In genomic region chr12:106626786-106627185, GRCm38 (mm10) we compare ENCODE assay signal across 30 mouse cellular contexts.
DNase-seq lines count a peak whose midpoint lies in the region; ATAC-seq lines count a peak whose summit lies in the region.
"Had no signal": no experiment of that assay in that cellular context is flagged by ENCODE, and none has a peak within 500 bp of the region (broad histone marks: within the 10 kb centered on the region; RNA-seq: fewer than 3 reads in every experiment).

No protein-coding gene starts in this region.

- intact Hi-C loops in heart, postnatal 14 days (cut with DNase I) = no loop called here

- no peak for ATAC-seq in hindbrain, embryonic 14.5 days (ENCODE audit: low FRiP score)
- ATAC-seq in hindbrain, embryonic 16.5 days = no peak
- peak; percentile 50; the same call in 1 of the 2 replicates for ATAC-seq in midbrain, embryonic 15.5 days (replicated peaks)
- ATAC-seq in kidney, embryonic 14.5 days (ENCODE audit: low FRiP score, low TSS enrichment) = no peak
- ATAC-seq: activated CD4-positive, CD25-positive, alpha-beta regulatory T cell, adult 4 months; intestine, embryonic 16.5 days had no signal

- no peaks in the 10 kb centered on the region for H3K4me1 ChIP-seq in heart, embryonic 10.5 days
- no peaks in the 10 kb centered on the region for H3K4me1 ChIP-seq in hindbrain, embryonic 14.5 days (replicated peaks; ENCODE audit: control insufficient read depth, insufficient read depth, low read length)
- H3K4me1 ChIP-seq in hindbrain, embryonic 16.5 days (ENCODE audit: control insufficient read depth, insufficient read depth, low read depth, low read length) = peaks cover 2% of the 10 kb centered on the region; the same call in 1 of the 2 replicates
- peaks cover 8% of the 10 kb centered on the region; the same call in 1 of the 2 replicates for H3K4me1 ChIP-seq in midbrain, embryonic 15.5 days
- H3K4me1 ChIP-seq in kidney, embryonic 14.5 days (ENCODE audit: control insufficient read depth, insufficient read depth, low read length) = no peaks in the 10 kb centered on the region
- H3K4me1 ChIP-seq: heart, embryonic 12.5 days; neural tube, embryonic 12.5 days had no signal

- no peaks in the 10 kb centered on the region for H3K27me3 ChIP-seq in heart, embryonic 10.5 days (ENCODE audit: insufficient read depth, poor library complexity, severe bottlenecking)
- H3K27me3 ChIP-seq in hindbrain, embryonic 14.5 days (ENCODE audit: control insufficient read depth, insufficient read depth, low read length) = no peaks in the 10 kb centered on the region
- no peaks in the 10 kb centered on the region for H3K27me3 ChIP-seq in hindbrain, embryonic 16.5 days (replicated peaks; ENCODE audit: control insufficient read depth, insufficient read depth, low read length)
- H3K27me3 ChIP-seq in midbrain, embryonic 15.5 days (replicated peaks) = no peaks in the 10 kb centered on the region
- no peaks in the 10 kb centered on the region for H3K27me3 ChIP-seq in kidney, embryonic 14.5 days (ENCODE audit: control insufficient read depth, insufficient read depth, low read length)
- H3K27me3 ChIP-seq: CH12.LX; heart, embryonic 12.5 days; neural tube, embryonic 12.5 days had no signal

- H3K9ac ChIP-seq in hindbrain, embryonic 14.5 days = no peak overlapping the region
- H3K9ac ChIP-seq in hindbrain, embryonic 16.5 days (ENCODE audit: low read depth, low read length) = no peak overlapping the region
- H3K9ac ChIP-seq in midbrain, embryonic 15.5 days = no peak overlapping the region
- no peak overlapping the region for H3K9ac ChIP-seq in kidney, embryonic 14.5 days (ENCODE audit: low read depth, low read length)
- H3K9ac ChIP-seq: heart, embryonic 12.5 days; liver, embryonic 14.5 days; neural tube, embryonic 12.5 days had no signal

- WGBS in heart, embryonic 10.5 days = 69% methylated on average over 15 of the region's 15 CpGs
- 25% methylated on average over 15 of the region's 15 CpGs for WGBS in hindbrain, embryonic 14.5 days
- WGBS in hindbrain, embryonic 16.5 days = 28% methylated on average over 15 of the region's 15 CpGs
- 17% methylated on average over 15 of the region's 15 CpGs for WGBS in midbrain, embryonic 15.5 days
- WGBS in kidney, embryonic 14.5 days = 77% methylated on average over 15 of the region's 15 CpGs

- no peak overlapping the region for H3K4me3 ChIP-seq in heart, embryonic 10.5 days
- no peak overlapping the region for H3K4me3 ChIP-seq in hindbrain, embryonic 14.5 days (replicated peaks; ENCODE audit: low read length)
- no peak overlapping the region for H3K4me3 ChIP-seq in hindbrain, embryonic 16.5 days (ENCODE audit: low read length)
- no peak overlapping the region for H3K4me3 ChIP-seq in midbrain, embryonic 15.5 days
- no peak overlapping the region for H3K4me3 ChIP-seq in kidney, embryonic 14.5 days (ENCODE audit: low read length)
- H3K4me3 ChIP-seq: heart, embryonic 12.5 days; myocyte; neural tube, embryonic 12.5 days had no signal

- no peak overlapping the region for H3K27ac ChIP-seq in heart, embryonic 10.5 days
- peak overlapping the region; percentile 40 for H3K27ac ChIP-seq in hindbrain, embryonic 14.5 days
- H3K27ac ChIP-seq in hindbrain, embryonic 16.5 days (ENCODE audit: low read depth, low read length) = no peak overlapping the region
- H3K27ac ChIP-seq in midbrain, embryonic 15.5 days = peak overlapping the region; percentile 40
- H3K27ac ChIP-seq in kidney, embryonic 14.5 days (ENCODE audit: low read depth, low read length) = no peak overlapping the region
- H3K27ac ChIP-seq: liver, embryonic 14.5 days; neural tube, embryonic 12.5 days; stomach, postnatal 0 days had no signal

- no peaks in the 10 kb centered on the region for H3K36me3 ChIP-seq in heart, embryonic 10.5 days
- no peaks in the 10 kb centered on the region for H3K36me3 ChIP-seq in hindbrain, embryonic 14.5 days (replicated peaks; ENCODE audit: control insufficient read depth, insufficient read depth)
- H3K36me3 ChIP-seq in hindbrain, embryonic 16.5 days (ENCODE audit: control insufficient read depth, insufficient read depth, low read length) = no peaks in the 10 kb centered on the region
- H3K36me3 ChIP-seq in midbrain, embryonic 15.5 days (replicated peaks) = no peaks in the 10 kb centered on the region
- no peaks in the 10 kb centered on the region for H3K36me3 ChIP-seq in kidney, embryonic 14.5 days (ENCODE audit: control insufficient read depth, insufficient read depth, low read length)
- H3K36me3 ChIP-seq: heart, embryonic 12.5 days; neural tube, embryonic 12.5 days had no signal

- peak; percentile 25 for DNase-seq in heart, embryonic 10.5 days (ENCODE audit: low spot score)
- no peak for DNase-seq in heart, postnatal 14 days
- DNase-seq in hindbrain, embryonic 14.5 days (ENCODE audit: low spot score) = peak; percentile 40
- no peak for DNase-seq in kidney, adult 9 months
- DNase-seq: adrenal gland, adult 2 months; adrenal gland, postnatal 36 days; B cell, adult 2 months; cerebellum, adult 8-10 months; cerebellum, postnatal 25 days; gastrocnemius, postnatal 14 days; kidney, adult 8-10 months; kidney, postnatal 14 days; liver; lung, adult 2 months; lung, postnatal 14 days; right cerebral cortex, adult 18-20 months; right cerebral cortex, postnatal 4 days; thymus, adult 18-20 months; thymus, postnatal 25 days had no signal

- H3K4me2 ChIP-seq in hindbrain, embryonic 14.5 days (replicated peaks) = peak overlapping the region; percentile 20
- peak overlapping the region; percentile 35 for H3K4me2 ChIP-seq in hindbrain, embryonic 16.5 days (ENCODE audit: low read length)
- H3K4me2 ChIP-seq in midbrain, embryonic 15.5 days = peak overlapping the region; percentile 19; the same call in 1 of the 2 replicates
- H3K4me2 ChIP-seq in kidney, embryonic 14.5 days (replicated peaks; ENCODE audit: low read depth, low read length) = no peak overlapping the region
- H3K4me2 ChIP-seq: heart, embryonic 12.5 days; neural tube, embryonic 12.5 days had no signal

- no peaks in the 10 kb centered on the region for H3K9me3 ChIP-seq in heart, embryonic 10.5 days
- no peaks in the 10 kb centered on the region for H3K9me3 ChIP-seq in hindbrain, embryonic 14.5 days (ENCODE audit: control insufficient read depth, low read length)
- H3K9me3 ChIP-seq in hindbrain, embryonic 16.5 days (ENCODE audit: control insufficient read depth, low read length) = no peaks in the 10 kb centered on the region; the same call in 1 of the 2 replicates
- no peaks in the 10 kb centered on the region for H3K9me3 ChIP-seq in midbrain, embryonic 15.5 days
- H3K9me3 ChIP-seq in kidney, embryonic 14.5 days (ENCODE audit: control insufficient read depth, low read length) = no peaks in the 10 kb centered on the region
- H3K9me3 ChIP-seq: neural tube, embryonic 12.5 days had no signal

Comparison
In these comparisons a context has a peak if more than half of its experiments do, and no peak if none do; other contexts are left out.
1. DNase-seq: peak in heart, embryonic 10.5 days (single experiment) and hindbrain, embryonic 14.5 days (single experiment); none in heart, postnatal 14 days (0 of 2) and kidney, adult 9 months (single experiment).
2. H3K27ac ChIP-seq: peak in hindbrain, embryonic 14.5 days (single experiment) and midbrain, embryonic 15.5 days (single experiment); none in heart, embryonic 10.5 days (single experiment), hindbrain, embryonic 16.5 days (single experiment) and kidney, embryonic 14.5 days (single experiment).